Mouse (Mus musculus) adrenal gland, postnatal 4 days (tissue): ENCODE measurements at regions not wholly inside any gene's neighbourhood (a gene's known extent, or its start where the extent isn't known, plus 50 kb on each side); places are given as distances from the start of the nearest gene placed in this dataset.
"Not testable (repeated sequence)": the region's sequence is repeated elsewhere in the genome, so short reads cannot be mapped to it uniquely, and the experiment has no call there.

Source experiments
- DNase-seq, 2 experiments: peaks; one replicate each; pipeline ENCODE4 v3.0.0; 2021 to 2022; ENCODE audit warnings: low spot score in 2 of 2, mixed read lengths in 2 of 2

GRCm38 (mm10) chr8:112427721-112428389 lies 142.0 kb upstream of the Cntnap4 start:
- DNase-seq = no peak

GRCm38 (mm10) chr8:112411968-112412367 lies 157.9 kb upstream of the Cntnap4 start:
- no peak for DNase-seq

- DNase-seq = peak in 1 of 2 experiments; percentile 7
Observed at GRCm38 (mm10) chr8:112411213-112411612, 158.6 kb upstream of the Cntnap4 start.

GRCm38 (mm10) chr8:112408211-112408735 lies 161.6 kb upstream of the Cntnap4 start:
- DNase-seq = no peak

- no peak for DNase-seq
Observed at GRCm38 (mm10) chr8:112404087-112404486, 165.8 kb upstream of the Cntnap4 start.

- no peak for DNase-seq
Observed at GRCm38 (mm10) chr8:112397438-112397837, 172.4 kb upstream of the Cntnap4 start.

- DNase-seq = no peak
Observed at GRCm38 (mm10) chr8:112390108-112390507, 179.7 kb upstream of the Cntnap4 start.

- no peak for DNase-seq
Observed at GRCm38 (mm10) chr8:112348323-112348722, 221.5 kb upstream of the Cntnap4 start.

GRCm38 (mm10) chr8:112333171-112333570 lies 236.7 kb upstream of the Cntnap4 start:
- DNase-seq = no peak

- DNase-seq = no peak
Observed at GRCm38 (mm10) chr8:112332021-112332420, 237.8 kb upstream of the Cntnap4 start.

GRCm38 (mm10) chr8:112309816-112310215 lies 260.0 kb upstream of the Cntnap4 start:
- no peak for DNase-seq

GRCm38 (mm10) chr8:112308354-112308753 lies 261.5 kb upstream of the Cntnap4 start:
- no peak for DNase-seq

- DNase-seq = no peak
Observed at GRCm38 (mm10) chr8:112297021-112297420, 272.8 kb upstream of the Cntnap4 start.

- no peak for DNase-seq
Observed at GRCm38 (mm10) chr8:112283316-112283715, 268.5 kb upstream of the Gm6793 start.

- no peak for DNase-seq
Observed at GRCm38 (mm10) chr8:112269598-112269997, 254.8 kb upstream of the Gm6793 start.

GRCm38 (mm10) chr8:112269214-112269566 lies 254.4 kb upstream of the Gm6793 start:
- no peak for DNase-seq

GRCm38 (mm10) chr8:112268544-112269213 lies 253.8 kb upstream of the Gm6793 start:
- DNase-seq = no peak

- DNase-seq = no peak
Observed at GRCm38 (mm10) chr8:112257922-112258475, 243.2 kb upstream of the Gm6793 start.

- DNase-seq = no peak
Observed at GRCm38 (mm10) chr8:112257311-112257894, 242.6 kb upstream of the Gm6793 start.

- not testable (repeated sequence) for DNase-seq
Observed at GRCm38 (mm10) chr8:112246629-112247028, 231.8 kb upstream of the Gm6793 start.

GRCm38 (mm10) chr8:112238681-112239080 lies 223.8 kb upstream of the Gm6793 start:
- DNase-seq = no peak

GRCm38 (mm10) chr8:112236751-112237150 lies 221.9 kb upstream of the Gm6793 start:
- DNase-seq = not testable (repeated sequence)
